Mouse (Mus musculus) hematopoietic stem cell, adult 5-6 weeks (primary cell): ENCODE data around the gene Apoc2. TPM values are rescaled to one million over a fixed set of nuclear protein-coding genes. Genes with fewer than 3 reads are reported as not detected.
A peak's percentile ranks its signal among the peaks of the same experiment; 100 is the strongest.
"Not testable (repeated sequence)": the region's sequence is repeated elsewhere in the genome, so short reads cannot be mapped to it uniquely, and the experiment has no call there.

ENCODE experiments used
- ATAC-seq, 2 experiments: fragments of 125-278 bp in 1 of 2; replicated peaks in 1 of 2; 2 replicates each; pipeline ENCODE4 v1.8.0; 2016 to 2017; ENCODE audit warnings: inconsistent platforms in 2 of 2, mild to moderate bottlenecking in 2 of 2, moderate number of reproducible peaks in 2 of 2, low read depth in 1 of 2, moderate TSS enrichment in 1 of 2; ENCODE audit not compliant: low FRiP score in 2 of 2, poor library complexity in 2 of 2, severe bottlenecking in 2 of 2, insufficient read depth in 1 of 2, low TSS enrichment in 1 of 2
- total RNA-seq: library from RNA; stranded (forward); fragments of 172-1452, 232-1000 nt; gene quantifications from 2 replicates; pipeline ENCODE4 v1.2.3, GENCODE M21; 2017

The Apoc2 gene
- total RNA-seq, 1 experiment from 2014 or later: not detected

GRCm38 (mm10) chr7:19686927-19687583 is 9.3 kb upstream of the Apoc2 start:
- not testable (repeated sequence) for ATAC-seq

GRCm38 (mm10) chr7:19686521-19686920 is 8.8 kb upstream of the Apoc2 start:
- no peak for ATAC-seq

GRCm38 (mm10) chr7:19685374-19685773 is 7.6 kb upstream of the Apoc2 start:
- ATAC-seq: no peak

- ATAC-seq: no peak; a peak in 1 of 4 replicates
Measured at GRCm38 (mm10) chr7:19683771-19684201, 6.0 kb upstream of the Apoc2 start.

- ATAC-seq: no peak
Measured at GRCm38 (mm10) chr7:19682979-19683378, 5.2 kb upstream of the Apoc2 start.

GRCm38 (mm10) chr7:19681202-19681694 is 3.5 kb upstream of the Apoc2 start, which contains the start of the genes Gm44805 and Apoc4:
Gene Gm44805, minus strand, starts transcription at chr7:19681423.
Gene Apoc4, minus strand, starts transcription at chr7:19681479.
- ATAC-seq: no peak

GRCm38 (mm10) chr7:19680702-19681101 is 3.0 kb upstream of the Apoc2 start:
- no peak for ATAC-seq

- no peak for ATAC-seq
Measured at GRCm38 (mm10) chr7:19678901-19679300, 1.2 kb upstream of the Apoc2 start.

GRCm38 (mm10) chr7:19676662-19677061 is 1.1 kb downstream of the Apoc2 start:
- no peak for ATAC-seq

GRCm38 (mm10) chr7:19675824-19676223 is 1.9 kb downstream of the Apoc2 start:
- no peak for ATAC-seq

- no peak for ATAC-seq
Measured at GRCm38 (mm10) chr7:19673083-19673699, 4.5 kb downstream of the Apoc2 start.

- no peak for ATAC-seq
Measured at GRCm38 (mm10) chr7:19671511-19671910, 6.2 kb downstream of the Apoc2 start.

GRCm38 (mm10) chr7:19668947-19669721 is 8.6 kb downstream of the Apoc2 start:
- peak; percentile 71 to 74 for ATAC-seq

GRCm38 (mm10) chr7:19667434-19667833 is 10.3 kb downstream of the Apoc2 start:
- no peak for ATAC-seq

- no peak for ATAC-seq
Measured at GRCm38 (mm10) chr7:19666750-19667149, 11.0 kb downstream of the Apoc2 start.

- peak; percentile 80 to 81 for ATAC-seq
Measured at GRCm38 (mm10) chr7:19664955-19665841, 12.5 kb downstream of the Apoc2 start, which contains the start of gene Clptm1. Gene Clptm1, minus strand, starts transcription at chr7:19665033.

GRCm38 (mm10) chr7:19664455-19664954 is 13.2 kb downstream of the Apoc2 start:
- ATAC-seq: 0 out of 4 replicates have a peak, but pooled peaks of 1 of the 2 experiments have one; percentile 2
